Mouse (Mus musculus): ENCODE measurements around the gene Spg7.

GRCm38 (mm10) chr8:123082993-123083392 is 20.3 kb downstream of the Spg7 start:
- TF ChIP-seq GATA1 (IDR thresholded peaks at IDR 0.05; ENCODE audit: borderline replicate concordance, low read length) (no peak), FLI1 (IDR thresholded peaks at IDR 0.05; ENCODE audit: low read length) (no peak)

Measured in megakaryocyte, embryonic 14.5 days (primary cell).